Mouse (Mus musculus) heart, adult 11 months (tissue): ENCODE results near the gene Rbpjl.
A peak's percentile ranks its signal among the peaks of the same experiment; 100 is the strongest.

Source experiments
- DNase-seq: peaks from one replicate; pipeline ENCODE4 v3.0.0; 2022

Rbpjl gene

GRCm38 (mm10) chr2:164402906-164403305 is at the start of gene Rbpjl:
Rbpjl (plus strand) TSS chr2:164403141.
- peak; percentile 93 for DNase-seq

DNA sequence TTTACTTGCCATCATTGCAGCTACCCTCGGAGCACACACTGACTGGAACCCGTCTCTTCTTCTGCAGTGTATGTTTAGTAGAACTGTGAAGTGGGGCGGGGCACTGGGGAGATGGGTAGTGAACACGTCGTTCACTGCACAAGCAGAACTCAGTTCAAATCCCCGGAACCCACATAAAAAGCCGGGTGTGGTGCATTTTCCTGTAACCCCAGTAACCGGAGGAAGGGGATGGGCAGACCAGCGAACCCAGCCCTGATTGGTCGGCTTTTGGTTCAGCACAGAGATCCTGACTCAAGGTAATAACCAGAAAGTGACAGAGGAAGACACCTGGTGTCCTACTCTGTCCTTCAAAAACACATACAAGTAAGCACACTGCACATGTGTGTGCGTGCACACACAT is 49.6 kb upstream of the Rbpjl start:
- DNase-seq, result no peak

GRCm38 (mm10) chr2:164356177-164356967 is 46.6 kb upstream of the Rbpjl start:
- no peak for DNase-seq

GRCm38 (mm10) chr2:164358373-164358772 is 44.6 kb upstream of the Rbpjl start:
- no peak for DNase-seq

DNA sequence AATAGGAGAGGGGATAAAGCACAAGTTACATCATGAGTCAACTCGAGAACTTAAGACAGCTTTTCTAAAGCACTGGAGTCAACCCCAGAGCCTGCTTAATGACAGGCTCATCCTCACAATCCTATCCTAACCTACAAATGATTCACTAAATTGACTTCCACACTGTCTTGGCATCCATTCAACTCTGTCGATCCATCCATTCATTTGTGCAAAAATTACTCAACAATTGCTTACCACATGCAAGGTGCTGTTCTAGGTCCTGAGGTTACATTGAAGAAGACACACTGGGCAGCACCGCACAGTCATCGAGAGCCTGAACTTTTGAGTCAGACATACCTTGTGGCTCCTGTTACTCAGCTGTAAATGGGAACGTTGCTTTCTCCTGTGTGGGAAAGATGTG is 43.9 kb upstream of the Rbpjl start:
- DNase-seq, result no peak

- no peak for DNase-seq
These were observed 43.3 kb upstream of the Rbpjl start for GRCm38 (mm10) chr2:164359668-164360067.

DNA sequence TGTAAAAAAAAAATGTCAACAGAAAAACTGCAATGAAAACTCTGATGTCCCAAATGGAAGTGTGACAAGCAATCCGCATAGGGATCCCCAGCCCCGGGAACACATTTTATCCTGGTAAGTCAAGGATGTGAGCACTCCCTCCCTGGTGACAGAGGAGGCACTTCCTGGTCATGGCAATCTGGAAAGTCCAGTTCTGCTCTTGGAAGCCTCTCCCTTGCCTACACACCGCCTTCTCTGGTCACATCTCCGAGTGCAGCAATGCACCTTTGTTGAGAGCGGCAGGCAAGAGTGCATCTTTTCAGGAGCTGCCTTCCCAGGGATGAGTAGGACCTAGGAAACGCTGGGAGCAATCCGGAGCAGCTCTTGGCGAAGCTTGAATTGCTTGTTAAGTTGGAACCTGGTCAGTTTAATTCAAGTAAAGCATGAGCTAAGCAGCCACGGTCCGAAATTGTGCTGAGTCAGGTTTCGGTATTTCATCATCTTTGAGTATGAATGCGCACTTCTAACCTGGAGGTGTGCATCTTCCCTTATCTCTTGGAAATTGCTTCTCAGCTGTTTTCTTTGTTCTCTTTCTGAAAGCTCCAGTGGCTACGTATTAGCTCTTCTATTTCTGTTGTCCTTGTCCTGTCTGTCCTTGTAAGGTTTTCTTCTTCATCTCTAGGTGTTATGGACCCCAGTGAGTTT is 41.8 kb upstream of the Rbpjl start:
- peak; percentile 56 for DNase-seq

DNA sequence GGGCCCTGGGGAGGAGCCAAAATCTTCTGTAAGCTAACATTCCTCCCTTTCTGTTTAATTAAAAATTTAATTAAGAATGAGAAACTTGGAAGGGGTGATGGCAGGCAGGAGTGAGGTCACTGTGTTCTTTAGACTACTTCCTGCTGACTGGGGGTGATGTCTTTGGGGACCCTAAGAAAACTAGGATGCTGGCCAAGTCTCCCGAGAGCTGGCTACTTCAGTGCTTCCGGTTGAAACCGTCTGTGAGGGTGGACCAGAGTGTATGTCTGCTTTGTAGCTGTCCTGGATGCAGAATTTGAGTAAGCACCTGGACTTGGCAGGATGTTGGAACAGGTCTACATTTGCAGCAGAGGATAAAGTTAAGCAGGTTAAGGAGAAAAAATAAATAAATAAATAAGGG is 36.0 kb upstream of the Rbpjl start:
- peak; percentile 66 for DNase-seq

- no peak for DNase-seq
These were observed 34.3 kb upstream of the Rbpjl start for GRCm38 (mm10) chr2:164368620-164369105.

- peak; percentile 23 for DNase-seq
These were observed 31.6 kb upstream of the Rbpjl start for GRCm38 (mm10) chr2:164371371-164371770.

DNA sequence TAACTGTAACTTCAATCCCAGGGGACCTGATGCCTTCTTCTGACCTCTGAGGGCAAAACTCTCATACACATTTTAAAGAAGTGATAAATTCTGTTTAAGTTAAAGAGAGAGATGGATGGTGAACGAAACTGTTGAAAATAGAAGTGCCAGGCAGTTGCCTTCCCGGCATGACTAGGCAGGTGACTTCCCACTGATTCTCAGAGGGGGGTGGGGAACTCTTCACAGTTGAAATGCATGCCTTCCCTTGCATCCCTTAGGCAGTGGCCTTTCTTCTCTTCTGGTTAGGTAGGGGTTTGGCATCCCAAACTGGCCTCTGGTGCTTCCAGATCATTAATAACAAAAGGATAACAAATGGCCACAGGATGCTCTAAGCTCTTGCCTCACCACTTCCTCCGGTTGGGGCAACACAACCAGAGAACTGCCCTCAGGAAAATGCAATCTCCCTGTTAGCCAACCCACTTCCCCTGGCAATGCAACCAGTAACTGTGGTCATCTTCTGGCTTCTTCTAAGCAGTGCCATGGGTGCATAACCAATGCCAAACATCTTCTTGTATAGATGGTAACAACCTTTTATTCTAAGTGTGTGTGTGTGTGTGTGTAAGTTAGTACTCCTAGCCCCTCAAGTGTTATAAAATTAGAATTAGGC is 30.4 kb upstream of the Rbpjl start:
- no peak for DNase-seq

DNA sequence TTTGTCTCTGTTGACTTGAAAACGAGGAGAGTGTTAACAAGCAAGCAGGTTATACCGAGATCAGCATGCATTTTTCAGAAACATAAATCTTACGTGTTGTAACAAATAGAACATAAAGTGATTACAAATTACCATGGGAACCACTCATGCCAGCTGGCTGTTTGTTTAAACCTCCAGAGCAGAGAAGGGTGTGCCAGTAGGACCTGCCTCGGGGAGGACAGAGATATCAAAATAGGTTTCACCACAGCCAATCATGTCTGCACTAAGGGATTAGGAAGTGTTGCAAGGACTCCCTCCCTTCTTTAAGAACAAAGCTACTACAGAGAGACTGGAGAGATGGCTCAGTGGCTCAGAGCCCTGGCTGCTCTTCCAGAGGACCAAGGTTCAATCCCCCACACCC is 29.8 kb upstream of the Rbpjl start:
- DNase-seq, result peak; percentile 74

- DNase-seq, result peak; percentile 68
These were observed 25.2 kb upstream of the Rbpjl start for GRCm38 (mm10) chr2:164377478-164378426.

DNA sequence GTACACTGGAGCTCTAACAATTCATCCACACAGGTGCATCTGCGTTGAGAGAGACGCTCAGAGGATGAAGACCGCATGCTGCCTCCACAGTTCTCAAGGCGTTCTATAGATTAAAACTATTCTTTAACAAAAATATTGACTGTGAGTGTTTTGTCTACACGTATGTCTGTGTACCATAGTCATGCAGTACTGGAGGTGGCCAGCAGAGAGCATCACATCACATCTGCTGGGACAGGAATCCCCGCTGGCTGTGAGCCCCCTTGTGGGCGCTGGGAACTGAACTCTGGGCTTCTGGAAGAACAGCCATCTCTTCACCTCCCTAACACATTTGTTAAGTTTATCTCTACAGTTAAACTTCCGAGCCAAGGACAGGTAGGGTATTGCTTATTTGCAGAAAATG is 21.2 kb upstream of the Rbpjl start:
- peak; percentile 74 for DNase-seq

GRCm38 (mm10) chr2:164382971-164383370 is 20.0 kb upstream of the Rbpjl start:
- DNase-seq, result peak; percentile 46

DNA sequence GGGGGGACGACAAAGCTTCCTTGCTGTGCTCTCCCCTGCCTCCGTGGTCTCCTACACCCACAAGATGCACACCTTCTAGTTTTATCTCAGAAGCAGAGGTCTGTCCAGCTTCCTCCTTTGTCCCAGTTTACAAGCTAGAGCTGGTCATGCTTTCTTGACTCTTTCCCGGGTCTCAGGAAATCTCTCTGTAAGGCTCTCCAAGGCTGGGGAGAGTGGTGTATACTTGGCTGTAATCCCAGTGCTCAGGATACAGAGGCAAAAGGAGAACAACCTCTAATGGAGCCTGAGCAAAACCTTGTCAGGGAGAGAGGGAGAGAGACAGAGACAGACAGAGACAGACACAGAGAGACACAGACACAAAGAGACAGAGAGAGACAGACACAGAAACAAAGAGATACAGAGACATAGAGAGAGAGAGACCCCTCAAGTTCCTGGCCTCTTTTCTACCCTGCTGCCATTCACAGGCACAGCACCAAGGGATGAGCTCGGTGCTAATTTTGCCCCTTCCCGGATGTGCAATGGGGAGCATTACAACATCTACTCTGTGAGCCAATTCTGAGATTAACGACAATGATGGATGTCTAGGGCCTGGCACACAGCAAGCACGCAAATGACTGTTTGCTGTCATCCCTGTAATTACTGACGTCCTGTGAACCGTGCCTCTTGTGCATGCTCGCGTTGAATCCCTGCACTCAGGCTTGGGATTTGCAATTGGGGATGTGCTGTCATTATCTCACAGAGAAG is 19.1 kb upstream of the Rbpjl start:
- peak; percentile 62 for DNase-seq

- DNase-seq, result peak; percentile 85
These were observed 16.8 kb upstream of the Rbpjl start for GRCm38 (mm10) chr2:164385927-164386763.

- DNase-seq, result no peak
These were observed 16.0 kb upstream of the Rbpjl start for GRCm38 (mm10) chr2:164386953-164387352.

- no peak for DNase-seq
These were observed 13.9 kb upstream of the Rbpjl start, which contains the start of gene Slpi for GRCm38 (mm10) chr2:164389020-164389419. Slpi (minus strand) TSS chr2:164389095.

DNA sequence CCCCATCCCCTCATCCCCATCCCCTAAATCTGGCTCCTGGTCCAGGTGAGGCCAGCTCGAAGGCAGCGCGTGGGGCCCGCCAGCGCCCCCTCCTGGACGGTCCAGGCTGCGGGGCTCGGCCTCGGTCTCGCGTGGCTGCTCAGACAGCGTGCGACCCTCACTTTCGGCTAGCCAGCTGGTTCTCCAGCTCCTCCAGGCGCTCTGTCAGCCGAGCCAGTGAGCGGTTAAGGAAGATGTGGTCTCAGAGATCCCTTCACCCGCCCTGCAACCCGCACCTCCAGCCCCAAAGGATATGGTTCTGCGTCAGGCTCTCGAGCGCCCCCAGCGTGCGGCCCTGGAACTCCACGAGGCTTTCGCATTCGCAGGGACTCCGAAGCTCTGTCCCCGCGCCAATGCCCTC is 13.4 kb upstream of the Rbpjl start:
- peak; percentile 91 for DNase-seq

DNA sequence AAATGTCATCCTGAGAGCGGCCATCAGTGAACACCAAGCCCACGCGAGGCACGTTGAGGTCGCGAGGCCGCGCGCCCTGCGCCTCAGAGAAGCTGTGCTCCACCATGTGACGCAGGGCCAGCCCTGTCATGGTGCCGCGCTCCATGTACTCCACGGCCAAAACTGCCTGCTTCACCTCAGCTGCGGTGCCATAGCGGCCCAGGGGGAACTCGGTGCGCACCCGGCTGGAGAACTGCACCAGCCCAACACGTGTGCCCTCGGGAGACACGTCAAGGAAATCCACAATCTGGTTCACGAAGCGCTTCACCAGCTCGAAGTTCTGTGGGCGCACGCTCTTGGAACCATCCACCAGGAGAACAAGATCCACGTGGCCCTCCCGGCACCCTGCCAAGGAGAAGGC is 9.8 kb upstream of the Rbpjl start:
- no peak for DNase-seq
